Mouse (Mus musculus): ENCODE results near the gene 2010111I01Rik. TPM values are rescaled to one million over a fixed set of nuclear protein-coding genes. Genes with fewer than 3 reads are reported as not detected.
"Not testable (repeated sequence)": the region's sequence is repeated elsewhere in the genome, so short reads cannot be mapped to it uniquely, and the experiment has no call there.

2010111I01Rik gene
- polyA plus RNA-seq, 2 experiments = 10.7 to 13.6 TPM

DNA sequence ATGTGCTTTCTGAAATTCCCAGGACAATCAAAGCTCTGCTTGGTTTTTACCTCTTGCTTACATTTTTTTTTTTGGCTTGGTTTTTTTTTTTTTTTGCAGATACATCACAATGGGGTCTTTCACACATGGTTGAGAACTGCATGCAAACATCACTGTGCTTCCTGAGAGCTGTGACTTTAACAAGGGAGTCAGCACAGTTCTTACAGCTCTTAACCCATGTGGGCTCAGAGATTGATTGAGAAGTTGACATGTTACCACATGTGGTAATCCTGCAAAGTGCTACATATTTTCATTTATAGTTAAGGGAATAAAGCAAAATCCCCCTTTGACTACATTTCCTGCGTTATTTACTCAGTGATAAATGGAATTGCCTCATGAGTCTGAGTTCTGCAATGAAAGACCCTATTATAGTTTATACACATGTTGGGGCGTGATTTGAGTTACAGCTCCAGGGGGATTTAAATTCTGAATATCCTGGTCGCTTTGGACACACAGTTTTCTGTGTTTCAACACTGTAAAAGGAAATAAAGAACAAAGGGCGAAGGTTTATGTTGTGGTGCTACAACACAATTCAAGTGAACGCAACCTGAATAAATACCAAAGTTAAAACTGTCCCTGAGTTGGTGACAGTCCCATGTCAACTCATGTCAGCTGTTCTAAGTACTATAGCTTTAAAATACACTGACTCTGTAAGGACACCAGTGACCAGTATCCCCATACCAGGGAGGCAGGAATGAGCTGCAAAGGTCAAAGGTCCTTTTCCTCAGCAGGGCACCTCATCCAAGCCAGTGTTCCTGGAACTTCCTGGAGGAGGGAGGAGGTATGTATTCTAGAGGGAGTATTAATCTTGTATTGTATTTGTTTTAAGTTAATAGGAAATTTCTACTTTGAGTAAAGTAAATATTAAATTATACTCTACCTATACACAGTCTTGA lies 29.1 kb downstream of the 2010111I01Rik start:
- 61% methylated on average over 5 of the region's 5 CpGs for WGBS (ENCODE audit: insufficient replicate concordance)
- no peaks in the 10 kb centered on the region for H3K4me1 ChIP-seq (replicated peaks; ENCODE audit: control insufficient read depth in 2 of 2, insufficient read depth in 2 of 2, low read length in 1 of 2)
- TF ChIP-seq CTCF (IDR thresholded peaks at IDR 0.05; ENCODE audit: low read depth) (no peak), EP300 (IDR thresholded peaks at IDR 0.05; ENCODE audit: low read depth) (no peak)
- no peak overlapping the region for H3K4me2 ChIP-seq (ENCODE audit: low read depth)
- DNase-seq (ENCODE audit: low read depth in 3 of 3, low spot score in 3 of 3) (no peak), ATAC-seq (ENCODE audit: insufficient read depth) (no peak)
- no peak overlapping the region for H3K9ac ChIP-seq (replicated peaks)
- no peaks in the 10 kb centered on the region for H3K9me3 ChIP-seq (ENCODE audit: control insufficient read depth, low read length)
- no peaks in the 10 kb centered on the region for H3K36me3 ChIP-seq (replicated peaks; ENCODE audit: control insufficient read depth, insufficient read depth, low read depth)
- H3K4me3 ChIP-seq (ENCODE audit: insufficient read depth in 1 of 2, low read depth in 2 of 2, low read length in 2 of 2) = no peak overlapping the region
- H3K27me3 ChIP-seq (ENCODE audit: control insufficient read depth, insufficient read depth, low read length) = no peaks in the 10 kb centered on the region
- H3K27ac ChIP-seq = no peak overlapping the region

DNA sequence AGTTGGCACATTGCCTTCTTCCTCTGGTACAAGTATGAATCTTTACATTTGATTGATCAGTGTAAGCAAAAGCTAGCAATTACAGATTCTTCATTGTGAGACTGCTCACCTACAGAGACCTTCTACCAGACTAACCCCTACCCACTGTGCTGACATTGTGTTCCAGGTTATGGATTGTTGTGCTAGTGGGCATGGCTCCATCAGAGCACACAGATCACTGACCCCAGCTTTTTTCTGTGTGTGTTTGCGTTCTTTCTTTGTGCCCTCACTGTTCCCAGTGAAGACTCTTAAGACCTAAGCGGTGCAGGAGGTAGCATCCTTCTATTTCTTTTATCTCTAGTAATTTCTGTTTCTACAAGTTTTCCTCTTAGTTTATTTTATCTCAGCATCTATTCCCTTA lies 32.1 kb downstream of the 2010111I01Rik start:
- TF ChIP-seq CTCF (IDR thresholded peaks at IDR 0.05; ENCODE audit: low read depth) (no peak), EP300 (IDR thresholded peaks at IDR 0.05; ENCODE audit: low read depth) (no peak)
- H3K9me3 ChIP-seq (ENCODE audit: control insufficient read depth, low read length) = no peaks in the 10 kb centered on the region
- no peaks in the 10 kb centered on the region for H3K27me3 ChIP-seq (ENCODE audit: control insufficient read depth, insufficient read depth, low read length)
- no peaks in the 10 kb centered on the region for H3K4me1 ChIP-seq (replicated peaks; ENCODE audit: control insufficient read depth in 2 of 2, insufficient read depth in 2 of 2, low read length in 1 of 2)
- no peak overlapping the region for H3K4me2 ChIP-seq (ENCODE audit: low read depth)
- ATAC-seq (ENCODE audit: insufficient read depth) (no peak), DNase-seq (ENCODE audit: low read depth in 3 of 3, low spot score in 3 of 3) (no peak)
- 76% methylated on average over 2 of the region's 2 CpGs for WGBS (ENCODE audit: insufficient replicate concordance)
- no peak overlapping the region for H3K9ac ChIP-seq (replicated peaks)
- no peak overlapping the region for H3K4me3 ChIP-seq (ENCODE audit: insufficient read depth in 1 of 2, low read depth in 2 of 2, low read length in 2 of 2)
- H3K36me3 ChIP-seq (replicated peaks; ENCODE audit: control insufficient read depth, insufficient read depth, low read depth) = no peaks in the 10 kb centered on the region
- H3K27ac ChIP-seq = no peak overlapping the region

DNA sequence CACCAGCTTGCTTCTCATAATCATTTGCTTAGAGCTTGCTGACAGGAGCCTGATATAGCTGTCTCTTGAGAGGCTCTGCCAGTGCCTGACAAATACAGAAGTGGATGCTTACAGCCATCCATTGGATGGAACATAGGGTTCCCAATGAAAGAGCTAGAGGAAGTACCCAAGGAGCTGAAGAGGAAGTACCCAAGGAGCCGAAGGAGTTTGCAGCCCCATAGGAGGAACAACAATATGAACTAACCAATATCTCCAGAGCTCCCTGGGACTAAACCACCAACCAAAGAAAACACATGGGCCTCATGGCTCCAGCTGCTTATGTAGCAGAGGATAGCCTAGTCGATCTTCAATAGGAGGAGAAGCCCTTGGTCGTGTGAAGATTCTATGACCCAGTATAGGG lies 42.8 kb downstream of the 2010111I01Rik start:
- not testable (repeated sequence) for H3K4me1 ChIP-seq (replicated peaks; ENCODE audit: control insufficient read depth in 2 of 2, insufficient read depth in 2 of 2, low read length in 1 of 2); H3K9ac ChIP-seq (replicated peaks); H3K27me3 ChIP-seq (ENCODE audit: control insufficient read depth, insufficient read depth, low read length); H3K4me3 ChIP-seq (ENCODE audit: insufficient read depth in 1 of 2, low read depth in 2 of 2, low read length in 2 of 2); ATAC-seq (ENCODE audit: insufficient read depth); H3K4me2 ChIP-seq (ENCODE audit: low read depth); DNase-seq (ENCODE audit: low read depth in 3 of 3, low spot score in 3 of 3); H3K27ac ChIP-seq; H3K36me3 ChIP-seq (replicated peaks; ENCODE audit: control insufficient read depth, insufficient read depth, low read depth); H3K9me3 ChIP-seq (ENCODE audit: control insufficient read depth, low read length)
- 41% methylated on average over 3 of the region's 3 CpGs for WGBS (ENCODE audit: insufficient replicate concordance)

- Histone ChIP-seq H3K4me3 (ENCODE audit: insufficient read depth in 1 of 2, low read depth in 2 of 2, low read length in 2 of 2) (no peak overlapping the region), H3K9ac (replicated peaks) (no peak overlapping the region), H3K27me3 (ENCODE audit: control insufficient read depth, insufficient read depth, low read length) (no peaks in the 10 kb centered on the region), H3K36me3 (replicated peaks; ENCODE audit: control insufficient read depth, insufficient read depth, low read depth) (no peaks in the 10 kb centered on the region), H3K4me1 (replicated peaks; ENCODE audit: control insufficient read depth in 2 of 2, insufficient read depth in 2 of 2, low read length in 1 of 2) (no peaks in the 10 kb centered on the region), H3K27ac (no peak overlapping the region), H3K9me3 (ENCODE audit: control insufficient read depth, low read length) (no peaks in the 10 kb centered on the region), H3K4me2 (ENCODE audit: low read depth) (no peak overlapping the region)
- DNase-seq (ENCODE audit: low read depth in 3 of 3, low spot score in 3 of 3) = no peak
- ATAC-seq (ENCODE audit: insufficient read depth) = no peak
- no peak for TF ChIP-seq CTCF (IDR thresholded peaks at IDR 0.05; ENCODE audit: low read depth)
- TF ChIP-seq EP300 (IDR thresholded peaks at IDR 0.05; ENCODE audit: low read depth) = no peak
- WGBS (ENCODE audit: insufficient replicate concordance) = 50% methylated on average over 2 of the region's 2 CpGs
These were observed 45.8 kb downstream of the 2010111I01Rik start for GRCm38 (mm10) chr13:63010345-63011090.

DNA sequence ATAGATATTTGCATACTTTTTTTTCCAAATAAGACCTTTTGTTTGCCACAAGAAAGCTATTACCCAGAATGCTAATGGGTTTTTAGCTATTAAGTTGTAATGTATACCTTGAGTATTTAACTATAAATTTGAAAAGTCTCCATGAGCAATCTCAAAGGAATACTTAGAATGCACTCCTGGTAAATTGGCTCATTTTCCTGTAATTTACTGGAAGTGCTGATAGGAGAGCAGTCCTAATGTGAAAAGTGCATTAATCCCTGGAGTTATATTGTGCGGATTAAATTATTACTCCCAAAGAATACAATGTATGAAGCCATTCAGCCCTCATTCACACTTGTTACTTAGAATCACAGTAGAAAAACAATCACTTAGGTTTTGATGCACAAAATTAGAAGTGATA lies 49.7 kb downstream of the 2010111I01Rik start:
- ATAC-seq (ENCODE audit: insufficient read depth) = no peak
- Histone ChIP-seq H3K27ac (no peak overlapping the region), H3K9me3 (ENCODE audit: control insufficient read depth, low read length) (no peaks in the 10 kb centered on the region), H3K27me3 (ENCODE audit: control insufficient read depth, insufficient read depth, low read length) (no peaks in the 10 kb centered on the region), H3K36me3 (replicated peaks; ENCODE audit: control insufficient read depth, insufficient read depth, low read depth) (no peaks in the 10 kb centered on the region), H3K4me2 (ENCODE audit: low read depth) (no peak overlapping the region), H3K4me3 (ENCODE audit: insufficient read depth in 1 of 2, low read depth in 2 of 2, low read length in 2 of 2) (no peak overlapping the region), H3K9ac (replicated peaks) (no peak overlapping the region), H3K4me1 (replicated peaks; ENCODE audit: control insufficient read depth in 2 of 2, insufficient read depth in 2 of 2, low read length in 1 of 2) (no peaks in the 10 kb centered on the region)
- WGBS (ENCODE audit: insufficient replicate concordance) = 80% methylated on average over 1 of the region's 1 CpGs
- DNase-seq (ENCODE audit: low read depth in 3 of 3, low spot score in 3 of 3) = no peak
- TF ChIP-seq EP300 (IDR thresholded peaks at IDR 0.05; ENCODE audit: low read depth) = no peak
- TF ChIP-seq CTCF (IDR thresholded peaks at IDR 0.05; ENCODE audit: low read depth) = no peak

Data from liver, embryonic 14.5 days (tissue).